Mouse (Mus musculus) kidney, adult 2 months (tissue): Measurements from ENCODE around the gene Lcn5. TPM values are rescaled to one million over a fixed set of nuclear protein-coding genes. Genes with fewer than 3 reads are reported as not detected.

Experiments used
- DNase-seq: peaks from one replicate; pipeline ENCODE4 v3.0.0; 2021
- H3K27ac ChIP-seq: fragments of 200-500 bp; 2 replicates; pipeline ENCODE4 v1.5.1; 2012; ENCODE audit warnings: low read depth, low read length, control low read depth, inconsistent platforms; ENCODE audit not compliant: insufficient read depth
- H3K27me3 ChIP-seq: fragments of 200-500 bp; replicated peaks from 2 replicates; pipeline ENCODE4 v1.6.1; 2012; ENCODE audit warnings: mild to moderate bottlenecking, moderate library complexity, low read length, inconsistent platforms; ENCODE audit not compliant: control insufficient read depth, insufficient read depth
- H3K36me3 ChIP-seq: fragments of 200-500 bp; 2 replicates; pipeline ENCODE4 v1.6.1; 2012; ENCODE audit warnings: mild to moderate bottlenecking, moderate library complexity, low read length, inconsistent platforms; ENCODE audit not compliant: control insufficient read depth, insufficient read depth
- H3K4me1 ChIP-seq: fragments of 200-500 bp; 2 replicates; pipeline ENCODE4 v1.6.1; 2011; ENCODE audit warnings: low read length; ENCODE audit not compliant: control insufficient read depth, insufficient read depth
- H3K4me3 ChIP-seq: fragments of 200-500 bp; 2 replicates; pipeline ENCODE4 v1.5.1; 2011; ENCODE audit warnings: mild to moderate bottlenecking, low read depth, low read length, control low read depth; ENCODE audit not compliant: insufficient read depth
- CTCF ChIP-seq: fragments of 200-500 bp; conservative IDR thresholded peaks from 2 replicates; pipeline ENCODE4 v1.5.1; 2011; ENCODE audit warnings: low read depth, mild to moderate bottlenecking, control low read depth, low read length, moderate library complexity, mixed read lengths; ENCODE audit not compliant: insufficient read depth, insufficient read length
- POLR2A ChIP-seq: fragments of 200-500 bp; IDR thresholded peaks from one replicate; pipeline ENCODE4 v1.6.1; 2011; ENCODE audit warnings: low read depth, low read length, control low read depth
- WGBS: fragments of 180-500 bp; shearing (Covaris S2); methylation state at CpG from one replicate; pipeline ENCODE4 v1.1.7; 2018; 5-methylcytosine and 5-hydroxymethylcytosine counted together
- polyA plus RNA-seq: library from polyadenylated mRNA; depleted of rRNA; stranded (reverse); fragments of >200 nt; gene quantifications from 2 replicates; pipeline ENCODE4 v1.2.3, GENCODE M21; 2012

The Lcn5 gene
- polyA plus RNA-seq, 1 experiment = not detected

DNA sequence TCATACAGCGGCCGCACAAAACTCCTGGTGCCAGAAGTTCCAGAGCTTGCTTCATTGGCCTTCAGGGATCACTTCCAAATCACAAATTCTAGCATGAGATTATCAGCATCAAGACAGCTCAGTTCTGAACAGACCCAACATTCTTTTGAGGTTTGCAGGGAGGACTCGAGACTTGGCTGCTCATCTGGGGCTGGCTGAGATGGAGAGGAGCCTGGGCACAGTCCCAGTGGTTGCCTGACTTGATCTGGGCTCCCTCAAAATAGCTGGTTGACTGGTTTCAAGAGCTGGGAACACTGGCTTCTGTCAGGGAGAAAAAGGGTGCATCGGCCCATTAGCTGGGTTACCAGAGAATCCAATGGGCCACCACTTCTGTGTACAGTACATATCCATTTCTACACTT is 1.1 kb upstream of the Lcn5 start:
- 88% methylated on average over 4 of the region's 4 CpGs for WGBS
- no peaks in the 10 kb centered on the region for H3K36me3 ChIP-seq
- DNase-seq = no peak

DNA sequence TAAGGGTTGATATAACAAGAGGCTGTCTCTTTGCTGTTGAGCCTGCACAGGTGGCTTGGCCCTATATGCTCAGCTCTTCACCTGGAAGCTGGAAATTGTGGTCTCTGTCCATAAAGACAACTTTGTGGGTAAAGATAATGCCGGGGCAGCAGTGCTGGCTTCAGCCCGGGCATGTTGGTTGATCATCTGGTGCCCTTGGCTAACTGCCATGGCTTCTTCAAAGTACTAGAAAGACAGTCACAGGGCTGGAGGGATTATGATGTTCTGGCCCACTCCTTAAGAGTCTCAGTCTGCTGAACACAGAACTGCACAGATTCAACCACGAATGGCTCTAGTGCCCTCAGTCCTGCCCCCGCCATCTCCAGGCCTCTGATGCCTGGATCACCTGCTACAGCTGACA is 506 bp upstream of the Lcn5 start:
- WGBS = 57% methylated on average over 4 of the region's 4 CpGs
- no peaks in the 10 kb centered on the region for H3K4me1 ChIP-seq
- DNase-seq = peak; percentile 21
- H3K4me3 ChIP-seq = no peak overlapping the region
- H3K27ac ChIP-seq = no peak overlapping the region
- TF ChIP-seq POLR2A (no peak), CTCF (no peak)
- H3K27me3 ChIP-seq = no peaks in the 10 kb centered on the region
- H3K36me3 ChIP-seq = no peaks in the 10 kb centered on the region

More for the DNA sequence above, 1.1 kb upstream of the Lcn5 start:
- Histone ChIP-seq H3K4me3 (no peak overlapping the region), H3K27me3 (no peaks in the 10 kb centered on the region), H3K4me1 (no peaks in the 10 kb centered on the region), H3K27ac (no peak overlapping the region)
- no peak for TF ChIP-seq POLR2A
- TF ChIP-seq CTCF = no peak

DNA sequence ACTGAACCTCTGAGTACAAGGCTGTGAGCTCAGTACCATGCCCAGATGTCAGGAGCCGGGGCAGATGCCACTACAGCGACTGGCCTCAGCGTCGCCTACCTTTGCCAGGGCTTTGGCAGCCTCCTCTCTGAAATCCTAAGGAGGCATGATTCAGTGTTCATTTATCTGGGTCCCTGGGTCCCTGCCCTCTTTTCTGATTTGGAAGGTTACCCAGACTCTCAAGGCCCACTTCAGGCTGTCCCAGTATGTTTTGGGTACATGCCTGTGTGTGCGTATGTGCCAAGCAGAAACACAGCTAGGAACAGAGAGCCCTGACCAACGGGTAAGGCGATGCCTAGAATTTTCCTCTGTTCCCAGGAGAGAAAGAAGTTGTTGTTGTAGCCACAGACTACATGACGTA is 2.5 kb downstream of the Lcn5 start:
- no peaks in the 10 kb centered on the region for H3K36me3 ChIP-seq
- H3K4me1 ChIP-seq = no peaks in the 10 kb centered on the region
- TF ChIP-seq POLR2A = no peak
- TF ChIP-seq CTCF = no peak
- H3K27me3 ChIP-seq = no peaks in the 10 kb centered on the region
- H3K4me3 ChIP-seq = no peak overlapping the region
- WGBS = 81% methylated on average over 8 of the region's 8 CpGs
- DNase-seq = no peak
- no peak overlapping the region for H3K27ac ChIP-seq

DNA sequence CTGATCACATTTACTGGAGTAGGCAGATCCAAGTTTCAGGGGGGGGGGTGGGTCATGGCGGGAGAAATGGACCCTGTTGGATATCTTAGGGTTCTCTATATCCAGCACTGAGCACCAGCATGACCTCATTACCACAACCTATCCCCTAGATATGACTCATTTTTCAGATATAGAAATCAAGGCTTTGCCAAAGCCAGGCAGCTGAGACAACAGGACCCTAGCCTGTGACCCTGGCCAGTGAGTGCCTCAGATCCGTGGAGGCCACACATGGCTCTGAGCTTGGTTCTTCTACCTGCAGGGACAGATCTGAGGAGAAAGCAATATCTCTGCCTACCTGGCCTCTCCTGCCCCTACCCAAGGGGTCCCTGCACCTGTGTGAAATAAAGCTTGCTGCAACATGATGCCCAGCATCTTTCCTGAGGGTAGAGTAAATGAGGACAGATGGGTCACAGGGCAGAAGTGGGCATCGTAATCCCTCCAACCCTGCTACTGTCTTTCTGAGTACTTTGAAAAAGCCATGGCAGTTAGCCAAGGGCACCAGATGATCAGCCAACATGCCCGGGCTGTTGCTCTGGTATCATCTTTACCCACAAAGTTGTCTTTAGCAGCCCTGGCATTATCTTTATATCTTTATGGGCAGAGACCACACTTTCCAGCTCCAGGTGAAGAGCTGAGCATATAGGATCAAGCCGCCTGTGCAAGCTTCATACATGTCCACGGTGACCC is 3.7 kb downstream of the Lcn5 start:
- WGBS = 78% methylated on average over 6 of the region's 6 CpGs
- Histone ChIP-seq H3K4me3 (no peak overlapping the region), H3K4me1 (no peaks in the 10 kb centered on the region), H3K27ac (no peak overlapping the region), H3K27me3 (no peaks in the 10 kb centered on the region), H3K36me3 (no peaks in the 10 kb centered on the region)
- DNase-seq = no peak
- TF ChIP-seq CTCF (no peak), POLR2A (no peak)

DNA sequence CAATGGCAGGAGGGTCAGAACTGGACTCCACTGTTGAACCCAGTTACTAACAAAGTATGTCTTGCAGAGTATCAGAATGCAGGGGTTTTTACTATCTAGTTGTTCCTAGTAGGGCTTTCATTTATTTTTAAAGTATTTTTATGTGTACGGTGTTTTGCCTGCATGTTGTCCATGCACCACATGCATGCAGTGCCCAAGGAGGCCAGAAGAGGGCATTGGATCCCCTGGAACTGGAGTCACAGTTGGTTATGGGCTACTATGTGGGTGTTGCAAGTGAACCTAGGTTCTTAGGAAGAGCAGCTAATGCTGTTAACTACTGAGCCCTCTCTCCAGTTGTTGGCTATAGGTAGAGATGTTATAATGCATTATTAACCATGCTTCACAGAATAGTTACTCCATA is 5.8 kb downstream of the Lcn5 start:
- Histone ChIP-seq H3K27ac (no peak overlapping the region), H3K36me3 (no peaks in the 10 kb centered on the region), H3K4me1 (no peaks in the 10 kb centered on the region), H3K4me3 (no peak overlapping the region), H3K27me3 (no peaks in the 10 kb centered on the region)
- WGBS = 36% methylated on average over 1 of the region's 1 CpGs
- TF ChIP-seq CTCF (peak; percentile 76), POLR2A (no peak)
- peak; percentile 57 for DNase-seq

DNA sequence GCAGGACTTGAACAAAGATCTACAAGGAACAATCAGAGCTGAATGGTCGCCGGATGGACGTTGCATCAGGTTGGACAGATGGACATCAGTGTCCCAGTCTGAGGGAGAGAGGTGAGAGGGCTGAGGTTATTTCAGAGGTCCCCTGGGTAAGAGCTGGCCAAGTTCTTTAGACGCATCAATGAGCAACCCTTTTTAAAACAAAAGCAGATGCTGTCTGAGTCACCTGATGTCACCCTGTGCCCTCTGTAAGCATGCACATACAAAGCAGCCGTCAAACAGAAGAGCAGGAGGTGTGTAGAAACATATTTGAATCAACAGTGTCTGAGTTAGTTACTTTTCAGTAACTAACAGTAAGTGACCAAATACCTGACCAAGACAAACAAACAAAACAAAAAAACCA is 6.4 kb downstream of the Lcn5 start:
- no peak for DNase-seq
- Histone ChIP-seq H3K36me3 (no peaks in the 10 kb centered on the region), H3K27ac (no peak overlapping the region), H3K4me1 (no peaks in the 10 kb centered on the region), H3K4me3 (no peak overlapping the region), H3K27me3 (no peaks in the 10 kb centered on the region)
- WGBS = 71% methylated on average over 5 of the region's 5 CpGs
- no peak for TF ChIP-seq CTCF
- no peak for TF ChIP-seq POLR2A

DNA sequence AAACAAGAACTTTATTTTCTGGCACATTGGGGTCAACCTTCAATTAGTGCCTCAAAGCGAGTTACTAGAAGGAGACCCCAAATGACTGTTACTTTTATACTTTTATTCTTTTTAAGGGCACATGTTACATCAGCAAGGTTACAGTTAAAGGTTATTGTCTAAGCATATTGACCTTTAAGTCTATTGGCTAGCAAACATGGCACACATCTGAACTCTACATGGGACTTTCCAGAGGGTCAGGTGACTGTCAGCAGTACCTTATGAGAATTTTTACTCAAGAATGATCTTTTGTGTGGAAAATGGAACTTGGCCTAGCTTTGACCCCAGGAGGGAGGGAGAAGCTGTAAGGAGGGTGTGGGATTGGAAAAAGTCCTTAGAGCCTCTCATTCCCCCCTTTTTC is 8.8 kb downstream of the Lcn5 start:
- Histone ChIP-seq H3K27ac (no peak overlapping the region), H3K4me3 (no peak overlapping the region), H3K27me3 (no peaks in the 10 kb centered on the region), H3K36me3 (no peaks in the 10 kb centered on the region), H3K4me1 (no peaks in the 10 kb centered on the region)
- WGBS = 81% methylated on average over 1 of the region's 1 CpGs
- TF ChIP-seq CTCF (no peak), POLR2A (no peak)
- DNase-seq = no peak
